Mouse (Mus musculus) testis, adult 2 months (tissue): ENCODE measurements at regions not wholly inside any gene's neighbourhood (a gene's known extent, or its start where the extent isn't known, plus 50 kb on each side); places are given as distances from the start of the nearest gene placed in this dataset.

ENCODE experiments used
- CTCF ChIP-seq: fragments of 200-500 bp; IDR thresholded peaks from 2 replicates; pipeline ENCODE4 v1.5.1; 2012; ENCODE audit warnings: low read depth, mild to moderate bottlenecking, inconsistent platforms, low read length, moderate library complexity; ENCODE audit not compliant: control insufficient read depth, insufficient read depth, insufficient replicate concordance
- POLR2A ChIP-seq: fragments of 200-500 bp; IDR thresholded peaks from 2 replicates; pipeline ENCODE4 v1.6.1; 2012; ENCODE audit warnings: low read depth, mild to moderate bottlenecking, inconsistent platforms, low read length, moderate library complexity; ENCODE audit not compliant: control insufficient read depth

DNA sequence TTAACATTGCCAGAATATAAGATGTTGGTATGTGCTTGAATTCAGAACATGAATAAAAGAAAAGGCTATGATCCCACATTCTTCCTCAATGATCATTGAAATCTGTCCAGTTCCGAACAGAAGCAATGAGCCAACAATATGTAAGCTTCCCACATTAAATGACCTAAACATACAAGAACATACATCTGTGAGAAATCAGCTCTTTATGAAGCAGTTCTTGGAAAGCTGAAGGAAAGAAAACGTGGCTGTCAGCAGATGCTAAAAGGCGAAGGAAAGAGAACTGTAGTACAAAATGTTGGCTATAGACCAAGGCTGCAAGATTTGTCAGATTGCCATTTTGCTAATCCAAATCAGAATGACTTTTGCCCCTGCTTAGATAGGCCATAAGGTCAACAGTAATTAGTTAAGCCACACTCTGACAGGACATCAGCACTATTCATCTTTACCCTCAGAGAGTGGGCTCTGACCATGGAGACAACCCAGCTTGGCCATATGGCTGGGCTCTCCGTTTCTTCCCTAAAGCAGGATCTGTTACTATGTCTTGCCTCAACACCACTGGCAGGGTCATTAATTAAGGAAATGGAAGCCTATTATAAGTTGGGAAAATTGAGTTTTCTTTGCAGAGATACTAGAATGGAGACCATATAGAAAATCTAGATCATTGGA, 76.1 kb upstream of the Gm4301 start:
- no peak for TF ChIP-seq CTCF
- no peak for TF ChIP-seq POLR2A
